Mouse (Mus musculus): Measurements from ENCODE around the gene Atoh8. TPM values are rescaled to one million over a fixed set of nuclear protein-coding genes. Genes with fewer than 3 reads are reported as not detected.

Atoh8 gene
- polyA plus RNA-seq, 1 experiment from 2014 or later = 30.8 TPM

DNA sequence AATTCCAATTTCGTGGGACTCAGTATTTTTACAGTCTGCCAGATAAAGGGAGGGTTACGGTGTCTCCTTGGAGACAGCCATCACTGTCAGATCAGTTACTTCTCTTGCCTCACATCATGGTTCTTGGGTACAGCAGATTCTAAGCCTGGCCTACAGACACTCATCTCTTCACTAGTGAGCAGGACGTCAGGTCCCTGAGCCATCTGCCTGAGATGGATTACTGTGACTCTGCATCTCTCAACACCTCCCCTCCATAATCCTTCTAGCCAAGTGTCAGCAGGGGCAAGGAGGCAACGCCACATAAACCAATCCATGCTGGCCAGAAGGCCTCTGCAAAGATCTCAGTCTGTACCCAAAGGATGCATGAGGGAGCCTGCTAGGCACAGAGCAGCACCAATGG, 24.0 kb downstream of the Atoh8 start:
- H3K4me3 ChIP-seq (replicated peaks) = no peak overlapping the region
- no peak overlapping the region for H3K27ac ChIP-seq
- H3K4me2 ChIP-seq = no peak overlapping the region
- no peak for ATAC-seq (ENCODE audit: insufficient number of reproducible peaks, insufficient read depth, low FRiP score, low TSS enrichment, low read depth)
- no peak overlapping the region; the same call in 1 of the 2 replicates for H3K9ac ChIP-seq (replicated peaks)
- no peaks in the 10 kb centered on the region for H3K9me3 ChIP-seq
- H3K36me3 ChIP-seq = peaks cover 28% of the 10 kb centered on the region
- H3K27me3 ChIP-seq = no peaks in the 10 kb centered on the region; the same call in 1 of the 2 replicates
- 67% methylated on average over 4 of the region's 4 CpGs for WGBS
- H3K4me1 ChIP-seq (replicated peaks) = peaks cover 59% of the 10 kb centered on the region

DNA sequence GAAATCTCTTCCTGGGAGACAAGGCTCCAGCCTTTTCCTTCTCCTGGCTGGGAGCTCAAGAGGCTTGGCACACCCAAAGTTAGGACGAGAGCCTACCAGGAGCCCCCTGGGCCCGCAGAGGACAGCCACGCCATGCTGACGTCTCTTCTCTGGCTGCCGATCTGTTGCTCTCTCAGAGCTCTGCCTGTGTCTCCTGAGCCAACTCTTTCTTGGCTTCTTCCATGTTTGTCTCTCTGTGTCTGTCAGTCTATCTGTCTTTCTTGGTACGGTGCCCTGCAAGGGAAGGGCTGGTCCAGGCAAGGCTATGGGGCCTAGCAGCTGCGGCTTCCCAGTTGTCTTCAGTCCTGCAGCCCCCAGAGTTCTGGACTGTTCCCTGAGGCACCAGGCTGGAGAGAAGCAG, 24.6 kb downstream of the Atoh8 start:
- Histone ChIP-seq H3K27ac (no peak overlapping the region), H3K9me3 (no peaks in the 10 kb centered on the region), H3K9ac (replicated peaks) (no peak overlapping the region), H3K4me3 (replicated peaks) (no peak overlapping the region), H3K36me3 (peaks cover 34% of the 10 kb centered on the region), H3K4me1 (replicated peaks) (peaks cover 59% of the 10 kb centered on the region), H3K4me2 (no peak overlapping the region), H3K27me3 (no peaks in the 10 kb centered on the region; the same call in 1 of the 2 replicates)
- 90% methylated on average over 7 of the region's 7 CpGs for WGBS
- no peak for ATAC-seq (ENCODE audit: insufficient number of reproducible peaks, insufficient read depth, low FRiP score, low TSS enrichment, low read depth)

DNA sequence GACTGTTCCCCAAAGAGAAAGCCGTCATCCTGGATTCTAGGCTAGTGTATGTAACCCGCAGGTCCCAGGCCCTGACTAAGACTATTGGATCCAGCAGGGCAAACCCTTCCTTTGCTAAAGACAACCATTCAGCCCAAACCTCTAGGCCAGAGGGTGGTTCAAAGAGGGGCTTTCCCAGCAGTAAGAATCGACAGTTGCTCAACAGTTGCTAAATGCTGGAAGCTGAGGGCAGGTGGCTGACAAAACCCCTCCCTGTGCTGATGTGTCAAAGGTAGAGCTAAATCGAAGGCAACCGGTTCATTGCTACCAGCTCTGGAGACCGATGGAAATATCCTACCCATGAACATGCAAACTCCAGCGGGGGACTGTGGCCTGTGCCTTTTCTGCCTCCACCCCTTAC, 25.6 kb downstream of the Atoh8 start:
- ATAC-seq (ENCODE audit: insufficient number of reproducible peaks, insufficient read depth, low FRiP score, low TSS enrichment, low read depth) = no peak
- Histone ChIP-seq H3K9ac (replicated peaks) (no peak overlapping the region), H3K36me3 (peaks cover 44% of the 10 kb centered on the region), H3K4me3 (replicated peaks) (no peak overlapping the region), H3K27ac (no peak overlapping the region), H3K27me3 (no peaks in the 10 kb centered on the region), H3K4me1 (replicated peaks) (peaks cover 59% of the 10 kb centered on the region), H3K4me2 (no peak overlapping the region), H3K9me3 (no peaks in the 10 kb centered on the region)
- 85% methylated on average over 7 of the region's 7 CpGs for WGBS

DNA sequence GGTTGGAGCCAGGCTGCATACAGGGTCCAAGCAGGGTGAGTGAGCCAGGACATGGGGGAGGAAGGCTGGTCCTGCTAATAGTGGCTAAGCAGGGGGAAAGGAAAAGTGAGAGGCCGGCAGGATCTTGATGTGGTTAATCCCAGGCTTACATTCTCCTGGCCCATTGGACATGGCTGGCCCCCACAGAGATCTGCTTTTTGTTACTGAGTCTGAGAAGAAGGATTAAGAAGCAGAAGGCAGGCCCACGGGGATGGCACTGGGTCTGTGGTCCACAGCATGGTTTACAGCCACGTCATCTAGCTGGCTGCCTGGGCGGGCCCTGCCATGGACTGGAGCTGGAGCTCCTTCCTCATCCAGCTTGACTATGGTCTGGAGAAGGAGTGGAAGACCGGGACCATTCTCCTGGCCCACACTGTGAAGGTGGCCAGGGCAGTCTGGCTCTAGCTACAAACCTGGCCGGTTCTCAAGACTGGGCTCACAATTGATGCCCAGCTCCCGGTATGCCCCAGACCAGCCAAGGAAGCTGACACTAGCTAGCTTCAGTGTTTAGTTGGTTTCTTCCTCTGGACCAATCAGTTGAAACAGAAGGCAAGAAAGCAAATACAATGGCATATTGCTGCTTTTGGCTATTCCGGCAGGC, 26.9 kb downstream of the Atoh8 start:
- Histone ChIP-seq H3K4me2 (no peak overlapping the region), H3K27ac (no peak overlapping the region), H3K4me3 (replicated peaks) (no peak overlapping the region), H3K36me3 (peaks cover 57% of the 10 kb centered on the region), H3K9me3 (no peaks in the 10 kb centered on the region), H3K4me1 (replicated peaks) (peaks cover 48% of the 10 kb centered on the region), H3K27me3 (no peaks in the 10 kb centered on the region), H3K9ac (replicated peaks) (no peak overlapping the region)
- no peak for ATAC-seq (ENCODE audit: insufficient number of reproducible peaks, insufficient read depth, low FRiP score, low TSS enrichment, low read depth)
- 75% methylated on average over 8 of the region's 8 CpGs for WGBS

DNA sequence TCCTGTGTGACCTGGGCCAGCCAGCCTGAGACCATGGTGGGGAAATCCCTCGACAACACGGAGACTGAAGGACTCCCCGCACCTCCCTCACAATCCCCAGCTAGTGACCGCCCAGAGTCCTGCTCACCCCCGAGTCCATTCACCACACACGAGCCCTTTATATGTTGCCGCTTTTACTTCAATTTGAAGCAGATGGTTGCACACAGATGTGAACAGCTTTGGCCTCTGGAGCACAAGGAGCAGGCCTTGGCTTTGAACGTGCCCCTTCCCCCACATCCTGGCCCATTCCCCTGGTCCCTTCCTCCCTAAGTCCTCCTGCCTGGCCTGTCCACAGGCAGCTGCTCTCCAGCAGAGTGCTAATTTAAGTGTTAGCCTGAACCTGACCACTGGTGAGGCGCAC, 29.4 kb downstream of the Atoh8 start:
- no peak; the same call in 1 of the 2 replicates for ATAC-seq (ENCODE audit: insufficient number of reproducible peaks, insufficient read depth, low FRiP score, low TSS enrichment, low read depth)
- peaks cover 51% of the 10 kb centered on the region for H3K36me3 ChIP-seq
- no peaks in the 10 kb centered on the region for H3K27me3 ChIP-seq
- H3K9me3 ChIP-seq = no peaks in the 10 kb centered on the region
- H3K4me3 ChIP-seq (replicated peaks) = no peak overlapping the region
- H3K4me2 ChIP-seq = no peak overlapping the region
- no peak overlapping the region for H3K9ac ChIP-seq (replicated peaks)
- 30% methylated on average over 9 of the region's 9 CpGs for WGBS
- H3K4me1 ChIP-seq (replicated peaks) = peaks cover 37% of the 10 kb centered on the region
- H3K27ac ChIP-seq = no peak overlapping the region

DNA sequence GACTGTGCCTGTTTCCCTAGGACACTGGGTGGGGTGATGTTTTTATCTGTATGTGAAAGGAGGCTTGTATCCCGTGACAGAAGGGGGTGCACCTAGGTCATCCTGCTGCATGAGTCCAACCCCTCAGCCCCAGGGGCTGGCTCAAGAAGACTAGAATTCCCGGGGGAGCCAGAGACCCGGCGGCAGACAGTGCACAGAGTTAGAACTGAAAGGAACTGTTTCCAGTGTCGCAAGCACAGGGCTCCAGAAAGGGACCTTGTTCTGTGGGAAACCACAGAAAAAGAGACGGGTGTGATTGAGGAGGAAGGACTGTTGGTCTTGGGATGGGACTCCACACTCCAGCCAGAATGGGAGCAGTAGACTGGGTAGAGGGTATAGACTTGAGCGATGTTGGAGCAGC, 30.5 kb downstream of the Atoh8 start:
- no peak for ATAC-seq (ENCODE audit: insufficient number of reproducible peaks, insufficient read depth, low FRiP score, low TSS enrichment, low read depth)
- Histone ChIP-seq H3K27ac (no peak overlapping the region), H3K36me3 (peaks cover 46% of the 10 kb centered on the region)

DNA sequence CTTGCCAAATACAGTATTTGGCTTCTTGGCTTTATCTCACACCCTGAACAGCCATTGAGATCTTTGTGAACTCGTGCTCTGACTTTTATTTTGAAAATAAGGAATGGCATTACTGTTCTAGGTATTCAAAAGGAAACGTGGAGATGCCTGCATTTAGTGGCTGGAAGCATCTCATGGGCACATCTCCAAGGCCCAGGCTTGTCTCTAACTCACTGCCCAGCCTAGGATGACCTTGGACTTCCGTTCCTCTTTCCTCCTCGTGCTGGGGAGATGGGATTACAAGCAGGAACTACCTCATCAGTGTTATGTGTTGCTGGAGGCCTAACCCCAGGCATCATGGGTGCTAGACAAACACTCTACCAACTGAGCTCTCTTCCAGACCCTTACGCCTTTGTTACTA, 32.1 kb downstream of the Atoh8 start:
- WGBS = 83% methylated on average over 5 of the region's 5 CpGs
- H3K27me3 ChIP-seq = no peaks in the 10 kb centered on the region

More for the DNA sequence above, 30.5 kb downstream of the Atoh8 start:
- H3K4me1 ChIP-seq (replicated peaks) = peaks cover 44% of the 10 kb centered on the region
- 78% methylated on average over 7 of the region's 7 CpGs for WGBS
- no peak overlapping the region for H3K9ac ChIP-seq (replicated peaks)
- H3K4me2 ChIP-seq = no peak overlapping the region
- no peaks in the 10 kb centered on the region for H3K9me3 ChIP-seq
- H3K27me3 ChIP-seq = no peaks in the 10 kb centered on the region
- no peak overlapping the region for H3K4me3 ChIP-seq (replicated peaks)

DNA sequence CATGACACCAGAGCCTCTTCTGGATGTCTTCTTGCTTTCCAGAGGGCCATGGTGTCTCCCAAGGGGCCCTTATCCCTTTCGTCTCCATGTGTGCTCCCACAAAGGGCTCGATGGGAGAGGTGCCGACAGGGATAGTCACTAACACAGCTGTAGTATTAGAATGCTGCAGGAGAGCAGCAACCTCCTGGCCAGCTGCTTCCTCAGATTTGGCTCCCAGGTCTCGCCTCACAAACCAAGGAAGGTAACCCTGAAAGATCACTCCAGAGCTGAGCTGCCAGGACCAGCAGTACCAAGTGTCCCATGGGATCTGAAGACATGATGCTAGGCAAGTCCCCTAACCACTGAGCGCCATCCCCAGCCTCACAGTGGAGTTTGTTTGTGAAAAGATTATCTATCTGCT, 32.6 kb downstream of the Atoh8 start:
- Histone ChIP-seq H3K9ac (replicated peaks) (no peak overlapping the region), H3K27me3 (no peaks in the 10 kb centered on the region), H3K4me2 (no peak overlapping the region), H3K4me3 (replicated peaks) (no peak overlapping the region), H3K9me3 (no peaks in the 10 kb centered on the region), H3K36me3 (peaks cover 40% of the 10 kb centered on the region), H3K4me1 (replicated peaks) (peaks cover 36% of the 10 kb centered on the region), H3K27ac (no peak overlapping the region)
- WGBS = 82% methylated on average over 5 of the region's 5 CpGs
- no peak for ATAC-seq (ENCODE audit: insufficient number of reproducible peaks, insufficient read depth, low FRiP score, low TSS enrichment, low read depth)

More for the DNA sequence above, 32.1 kb downstream of the Atoh8 start:
- no peak overlapping the region for H3K4me3 ChIP-seq (replicated peaks)
- H3K9ac ChIP-seq (replicated peaks) = no peak overlapping the region
- H3K4me1 ChIP-seq (replicated peaks) = peaks cover 39% of the 10 kb centered on the region
- no peak overlapping the region for H3K4me2 ChIP-seq
- H3K9me3 ChIP-seq = no peaks in the 10 kb centered on the region
- no peak overlapping the region for H3K27ac ChIP-seq
- peaks cover 46% of the 10 kb centered on the region for H3K36me3 ChIP-seq
- no peak for ATAC-seq (ENCODE audit: insufficient number of reproducible peaks, insufficient read depth, low FRiP score, low TSS enrichment, low read depth)

DNA sequence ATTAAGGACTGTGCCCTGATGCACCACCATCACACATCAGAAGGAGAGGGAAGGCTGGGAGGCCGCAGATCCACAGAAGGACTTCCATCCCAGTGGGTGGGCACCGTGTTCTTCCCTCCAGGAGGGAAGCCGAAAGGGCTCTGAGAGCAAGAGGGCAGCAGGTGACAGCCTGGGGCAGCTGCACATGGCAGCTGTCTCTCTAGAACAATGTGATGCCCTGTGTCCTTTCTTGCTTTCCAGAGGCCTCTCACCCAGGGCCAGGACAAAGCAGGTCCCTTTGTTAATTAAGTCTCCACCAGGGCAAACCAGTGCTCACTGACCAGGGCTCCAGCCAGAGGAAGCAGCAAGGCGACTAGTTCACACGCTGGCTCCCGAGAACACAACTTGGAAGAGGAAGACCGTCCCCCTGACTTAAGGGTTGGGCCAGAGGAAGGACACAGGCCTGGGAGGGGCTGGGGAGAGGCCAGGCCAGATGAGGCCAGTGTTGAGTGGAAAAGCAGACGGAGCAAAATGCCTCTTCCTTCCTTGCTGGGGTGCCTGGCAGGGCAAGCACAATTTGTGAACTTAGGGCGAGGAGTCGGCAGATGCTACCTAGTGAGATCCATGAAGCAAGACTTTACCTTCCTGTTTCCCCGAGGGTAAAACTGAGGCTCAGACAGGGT, 34.7 kb downstream of the Atoh8 start:
- peaks cover 1% of the 10 kb centered on the region; the same call in 1 of the 2 replicates for H3K9me3 ChIP-seq
- no peak overlapping the region for H3K9ac ChIP-seq (replicated peaks)
- H3K4me1 ChIP-seq (replicated peaks) = peaks cover 27% of the 10 kb centered on the region
- H3K27ac ChIP-seq = peak overlapping the region; percentile 51; the same call in 1 of the 2 replicates
- no peaks in the 10 kb centered on the region for H3K27me3 ChIP-seq
- H3K36me3 ChIP-seq = peaks cover 22% of the 10 kb centered on the region
- 0 out of 2 replicates have a peak, but pooled peaks have one; percentile 14 for ATAC-seq (ENCODE audit: insufficient number of reproducible peaks, insufficient read depth, low FRiP score, low TSS enrichment, low read depth)
- H3K4me2 ChIP-seq = no peak overlapping the region
- no peak overlapping the region for H3K4me3 ChIP-seq (replicated peaks)
- 36% methylated on average over 11 of the region's 11 CpGs for WGBS

DNA sequence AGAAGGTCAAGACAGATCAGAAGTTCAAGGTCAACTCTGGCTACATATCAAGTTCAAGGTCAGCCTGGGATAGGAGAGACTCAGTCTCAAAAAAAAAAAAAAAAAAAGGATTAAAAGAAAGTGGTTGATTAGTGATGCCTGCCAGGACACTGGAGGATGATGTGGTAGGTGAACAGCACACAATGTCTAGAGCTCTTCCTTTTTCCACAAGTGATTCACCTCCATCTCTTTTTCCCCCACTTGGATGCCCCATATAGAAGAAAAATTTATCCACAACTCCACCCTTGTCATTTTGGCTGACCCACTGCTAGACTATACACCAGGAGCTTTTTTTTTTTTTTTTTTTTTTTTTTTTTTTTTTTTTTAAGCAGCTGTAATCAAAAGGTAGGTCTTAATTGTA, 37.9 kb downstream of the Atoh8 start:
- peaks cover 14% of the 10 kb centered on the region for H3K4me1 ChIP-seq (replicated peaks)

DNA sequence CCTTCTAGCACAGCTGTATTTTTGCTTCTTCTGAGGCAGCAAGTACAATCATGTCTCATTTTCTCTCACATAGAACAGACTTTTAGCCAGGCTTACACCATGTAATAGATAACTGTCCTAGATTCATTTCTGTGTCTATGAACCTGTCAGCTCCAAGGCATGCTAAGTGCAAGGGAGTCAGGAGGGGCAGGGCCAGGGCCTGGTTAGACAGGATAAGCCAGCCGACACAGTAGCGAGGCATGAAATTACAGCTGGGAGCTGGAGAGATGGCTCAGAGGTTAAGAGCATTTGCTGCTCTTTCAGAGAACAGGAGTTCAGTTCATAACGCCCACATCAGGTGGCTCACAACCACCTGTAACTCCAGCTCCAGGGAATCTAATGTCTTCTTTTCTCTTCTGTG, 38.7 kb downstream of the Atoh8 start:
- H3K27ac ChIP-seq = no peak overlapping the region
- 71% methylated on average over 3 of the region's 3 CpGs for WGBS

More for the DNA sequence above, 37.9 kb downstream of the Atoh8 start:
- Histone ChIP-seq H3K4me3 (replicated peaks) (no peak overlapping the region), H3K27ac (no peak overlapping the region), H3K36me3 (no peaks in the 10 kb centered on the region), H3K9me3 (peaks cover 4% of the 10 kb centered on the region; the same call in 1 of the 2 replicates), H3K4me2 (no peak overlapping the region), H3K9ac (replicated peaks) (no peak overlapping the region), H3K27me3 (no peaks in the 10 kb centered on the region)
- ATAC-seq (ENCODE audit: insufficient number of reproducible peaks, insufficient read depth, low FRiP score, low TSS enrichment, low read depth) = no peak

More for the DNA sequence above, 38.7 kb downstream of the Atoh8 start:
- Histone ChIP-seq H3K4me2 (no peak overlapping the region), H3K9ac (replicated peaks) (no peak overlapping the region), H3K4me1 (replicated peaks) (peaks cover 13% of the 10 kb centered on the region), H3K27me3 (no peaks in the 10 kb centered on the region), H3K36me3 (no peaks in the 10 kb centered on the region), H3K9me3 (peaks cover 4% of the 10 kb centered on the region; the same call in 1 of the 2 replicates), H3K4me3 (replicated peaks) (no peak overlapping the region)
- no peak for ATAC-seq (ENCODE audit: insufficient number of reproducible peaks, insufficient read depth, low FRiP score, low TSS enrichment, low read depth)
